Mouse (Mus musculus) ES-Bruce4 (cell line): Measurements from ENCODE around the gene Kifc3.

Experiments
- CTCF ChIP-seq: IDR thresholded peaks from one replicate; pipeline ENCODE4 v1.8.1; 2011; ENCODE audit warnings: low read depth, low read length
- EP300 ChIP-seq: IDR thresholded peaks from 2 replicates; pipeline ENCODE4 v1.6.1; 2011; ENCODE audit warnings: low read depth, low read length; ENCODE audit not compliant: insufficient read depth
- POLR2A ChIP-seq: IDR thresholded peaks from one replicate; pipeline ENCODE4 v1.8.1; 2011; ENCODE audit warnings: low read length; ENCODE audit not compliant: insufficient read depth

DNA sequence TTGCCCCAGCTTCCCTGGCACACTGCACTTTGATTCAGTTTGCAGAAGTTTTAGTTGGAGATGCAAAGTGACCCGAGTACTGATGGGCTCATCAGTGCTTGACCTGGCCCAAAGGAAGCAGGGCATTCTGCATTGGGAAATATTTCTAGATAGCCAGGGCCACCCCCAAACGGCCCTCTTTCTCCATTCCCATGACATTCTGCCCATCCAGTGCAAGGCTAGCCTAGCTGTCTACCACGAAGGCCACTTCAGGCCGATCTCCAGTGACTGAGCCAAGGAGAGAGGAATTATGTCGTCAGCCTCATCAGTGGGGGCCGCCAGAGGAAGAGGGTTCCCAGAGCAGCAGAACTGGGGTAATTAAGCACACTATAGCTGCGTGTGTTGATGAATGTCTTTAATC is 1.1 kb downstream of the Kifc3 start:
- TF ChIP-seq CTCF (no peak), POLR2A (no peak), EP300 (no peak)
